Mouse (Mus musculus) bone marrow macrophage, adult 2 months (primary cell): Measurements from ENCODE around the gene Gprc5a.

ENCODE experiments used
- CTCF ChIP-seq: IDR thresholded peaks from 2 replicates; pipeline ENCODE4 v1.5.1; 2012; ENCODE audit warnings: low read depth, mild to moderate bottlenecking, low read length, moderate library complexity
- POLR2A ChIP-seq: IDR thresholded peaks from 2 replicates; pipeline ENCODE4 v1.6.1; 2012; ENCODE audit warnings: mild to moderate bottlenecking, low read depth, low read length, borderline replicate concordance

DNA sequence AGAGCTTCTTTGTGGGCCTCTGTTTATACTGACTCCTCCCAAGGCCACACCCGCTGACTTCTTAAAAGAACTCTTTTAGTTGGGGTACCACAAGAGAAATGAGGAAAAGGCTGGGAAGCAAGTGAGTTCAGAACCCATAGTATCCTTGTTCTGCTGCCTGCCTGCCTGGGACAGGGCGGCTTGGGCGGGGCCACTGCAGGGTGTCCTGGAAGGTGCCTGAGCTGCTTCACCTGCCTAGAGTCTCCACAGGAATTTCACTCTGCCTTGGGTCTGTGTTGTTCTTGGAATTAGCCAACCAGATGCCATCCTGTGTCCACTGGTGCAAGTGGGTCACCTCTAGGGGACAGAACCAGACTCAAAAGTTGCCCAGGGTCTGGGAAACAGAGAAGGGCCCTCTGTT, 11.7 kb upstream of the Gprc5a start:
- TF ChIP-seq POLR2A: no peak
- TF ChIP-seq CTCF: no peak
